28 mouse cellular contexts compared by ENCODE assay signal in genomic region chr12:113203522-113203921, GRCm38 (mm10). TPM values are rescaled to one million over a fixed set of nuclear protein-coding genes. Genes with fewer than 3 reads are reported as not detected.
"Had no signal": no experiment of that assay in that cellular context is flagged by ENCODE, and none has a peak within 500 bp of the region (broad histone marks: within the 10 kb centered on the region; RNA-seq: fewer than 3 reads in every experiment).

No protein-coding gene starts in this region.

- H3K27ac ChIP-seq: heart, embryonic 10.5 days; hindbrain, embryonic 13.5 days; hindbrain, embryonic 15.5 days; hindbrain, postnatal 0 days; kidney, embryonic 15.5 days; kidney, postnatal 0 days; limb, embryonic 13.5 days; limb, embryonic 15.5 days; liver, embryonic 12.5 days; liver, embryonic 14.5 days had no signal

- ATAC-seq: hindbrain, postnatal 0 days; intestine, embryonic 16.5 days; liver, embryonic 12.5 days had no signal

- H3K4me2 ChIP-seq: heart, embryonic 12.5 days; hindbrain, embryonic 13.5 days; hindbrain, embryonic 15.5 days; kidney, embryonic 15.5 days; limb, embryonic 13.5 days; limb, embryonic 15.5 days; liver, embryonic 12.5 days had no signal

- H3K4me1 ChIP-seq: heart, embryonic 10.5 days; heart, embryonic 12.5 days; hindbrain, embryonic 13.5 days; hindbrain, embryonic 15.5 days; kidney, embryonic 15.5 days; limb, embryonic 13.5 days; limb, embryonic 15.5 days; liver, embryonic 12.5 days had no signal

- H3K36me3 ChIP-seq: heart, embryonic 10.5 days; heart, embryonic 12.5 days; hindbrain, embryonic 13.5 days; hindbrain, embryonic 15.5 days; kidney, embryonic 15.5 days; limb, embryonic 13.5 days; limb, embryonic 15.5 days; liver, embryonic 12.5 days had no signal

- H3K9ac ChIP-seq: heart, embryonic 12.5 days; hindbrain, embryonic 13.5 days; hindbrain, embryonic 15.5 days; kidney, embryonic 15.5 days; limb, embryonic 13.5 days; limb, embryonic 15.5 days; liver, embryonic 12.5 days; liver, embryonic 14.5 days had no signal

- H3K4me3 ChIP-seq: heart, embryonic 10.5 days; heart, embryonic 12.5 days; hindbrain, embryonic 13.5 days; hindbrain, embryonic 15.5 days; kidney, embryonic 15.5 days; limb, embryonic 13.5 days; limb, embryonic 15.5 days; liver, embryonic 12.5 days had no signal

- DNase-seq: gastrocnemius, postnatal 14 days; gastrocnemius, postnatal 36 days; heart, adult 18-20 months; heart, postnatal 10 days; heart, postnatal 36 days; kidney, adult 11 months; kidney, adult 2 months; kidney, adult 9 months; kidney, postnatal 14 days; kidney, postnatal 36 days; layer of hippocampus, adult 9-11 months; layer of hippocampus, postnatal 36 days; left cerebral cortex, postnatal 4 days had no signal

- H3K27me3 ChIP-seq: heart, embryonic 12.5 days; hindbrain, embryonic 13.5 days; hindbrain, embryonic 15.5 days; kidney, embryonic 15.5 days; limb, embryonic 13.5 days; limb, embryonic 15.5 days; liver, embryonic 12.5 days had no signal

- H3K9me3 ChIP-seq: hindbrain, embryonic 13.5 days; hindbrain, embryonic 15.5 days; kidney, embryonic 15.5 days; limb, embryonic 15.5 days; liver, embryonic 12.5 days had no signal

RNA-seq across cellular contexts. Expression of gene Tmem121, which starts 17.8 kb away (rescaled TPM):
- total RNA-seq: gastrocnemius, adult 8-10 months; heart, adult 18-20 months; heart, postnatal 36 days; liver, adult 2 months had no signal
- polyA plus RNA-seq: liver, adult 2 months had no signal

RNA-seq across cellular contexts. Expression of gene Tedc1, which starts 47.3 kb away (rescaled TPM):
- total RNA-seq: gastrocnemius, adult 18-20 months had no signal
